Mouse (Mus musculus): ENCODE results near the gene Gm13693. TPM values are rescaled to one million over a fixed set of nuclear protein-coding genes. Genes with fewer than 3 reads are reported as not detected.
"Not testable (repeated sequence)": the region's sequence is repeated elsewhere in the genome, so short reads cannot be mapped to it uniquely, and the experiment has no call there.

The Gm13693 gene
- polyA plus RNA-seq (2015; fragmentation: Nextera tagmentation; extraction: Ambion mirVana), result not detected in 2 replicates

DNA sequence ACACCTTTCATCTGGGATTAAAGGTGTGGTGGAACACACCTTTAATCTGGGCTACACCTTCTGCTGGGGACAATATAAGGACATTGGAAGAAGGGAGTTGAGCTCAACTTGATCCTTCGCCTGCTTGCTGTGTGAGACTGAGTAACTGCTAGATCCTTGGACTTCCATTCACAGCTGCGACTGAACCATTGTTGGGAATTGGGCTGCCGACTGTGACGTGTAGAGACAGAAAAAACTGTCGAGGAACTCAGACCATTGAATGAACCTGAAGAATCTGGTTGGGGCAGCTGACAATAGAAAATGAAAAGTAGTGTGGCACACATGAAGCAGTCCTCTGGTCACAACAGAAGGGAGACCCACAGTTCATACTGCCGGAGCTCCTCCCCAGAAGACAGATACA is at the start of gene Gm13693:
Gene Gm13693, plus strand, starts transcription at position 301 of the 400 bp plus-strand sequence.
- not testable (repeated sequence) for H3K4me3 ChIP-seq (ENCODE audit: low read length); H3K4me2 ChIP-seq (ENCODE audit: low read depth, low read length); H3K27me3 ChIP-seq (ENCODE audit: control insufficient read depth, insufficient read depth, low read depth, low read length); H3K9me3 ChIP-seq (ENCODE audit: control insufficient read depth, low read length); H3K36me3 ChIP-seq (ENCODE audit: control insufficient read depth, insufficient read depth, low read length); H3K4me1 ChIP-seq (replicated peaks; ENCODE audit: control insufficient read depth, insufficient read depth, low read length); H3K27ac ChIP-seq (ENCODE audit: low read length); ATAC-seq (ENCODE audit: low read depth); H3K9ac ChIP-seq (ENCODE audit: low read length)
- WGBS, result no CpG with 5 or more reads among the region's 6 CpGs

DNA sequence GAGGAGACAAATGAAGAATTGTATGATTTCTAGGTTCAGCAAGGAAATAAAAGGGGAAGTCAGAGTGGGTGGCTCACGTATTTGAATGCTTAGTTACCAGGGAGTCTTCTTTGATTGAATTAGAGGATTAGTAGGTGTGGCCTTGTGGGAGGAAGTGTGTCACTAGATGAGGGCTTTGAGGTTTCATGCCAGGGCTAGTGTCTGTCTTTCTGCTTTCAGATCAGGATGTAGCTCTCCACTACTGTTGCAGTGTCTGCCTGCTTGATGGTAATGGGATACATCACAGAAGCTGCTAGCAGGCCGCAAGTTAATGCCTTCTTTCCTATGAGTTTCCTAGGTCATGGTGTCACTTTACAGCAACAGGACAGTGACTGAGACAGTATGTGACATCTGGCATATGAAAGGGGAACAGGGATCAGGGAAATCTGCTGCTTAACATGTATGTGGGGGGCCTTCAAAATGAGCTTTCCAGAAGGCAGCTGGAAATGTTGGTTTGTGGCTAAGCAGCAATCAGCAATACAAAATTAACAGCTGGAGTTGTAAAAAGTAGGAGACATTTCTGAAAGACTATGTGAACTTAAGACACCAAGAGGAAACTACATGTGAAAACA is 31.7 kb upstream of the Gm13693 start:
- Histone ChIP-seq H3K4me1 (replicated peaks; ENCODE audit: control insufficient read depth, insufficient read depth, low read length) (no peaks in the 10 kb centered on the region), H3K36me3 (ENCODE audit: control insufficient read depth, insufficient read depth, low read length) (no peaks in the 10 kb centered on the region), H3K4me3 (ENCODE audit: low read length) (no peak overlapping the region), H3K4me2 (ENCODE audit: low read depth, low read length) (no peak overlapping the region), H3K9me3 (ENCODE audit: control insufficient read depth, low read length) (no peaks in the 10 kb centered on the region), H3K27ac (ENCODE audit: low read length) (no peak overlapping the region), H3K27me3 (ENCODE audit: control insufficient read depth, insufficient read depth, low read depth, low read length) (no peaks in the 10 kb centered on the region), H3K9ac (ENCODE audit: low read length) (no peak overlapping the region)
- 55% methylated on average over 2 of the region's 2 CpGs for WGBS
- ATAC-seq (ENCODE audit: low read depth), result no peak

DNA sequence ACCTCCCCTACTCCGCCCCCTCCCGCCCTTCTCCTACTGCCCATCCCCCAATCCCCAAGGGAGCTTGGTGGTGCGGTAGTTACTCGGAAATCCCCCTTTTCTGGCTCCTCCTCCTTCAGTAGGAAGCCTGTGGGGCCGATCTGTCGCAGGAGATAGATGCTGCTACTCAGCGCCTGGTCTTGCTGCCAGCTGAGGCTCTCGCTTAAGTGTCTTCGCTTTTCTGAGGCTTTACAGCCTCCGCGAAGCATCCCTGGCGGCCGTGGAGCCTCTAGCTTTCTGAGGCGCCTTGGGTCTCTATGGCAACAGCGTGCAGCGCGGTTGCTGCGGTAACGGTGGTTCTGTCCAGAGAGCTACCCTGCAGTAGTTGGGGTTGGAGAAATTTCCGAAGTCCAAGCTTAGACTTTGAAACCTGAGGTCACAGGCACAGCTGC is 20.4 kb upstream of the Gm13693 start, which contains the start of gene Zswim2:
Gene Zswim2, minus strand, starts transcription at position 298 of the 431 bp plus-strand sequence.
- no peaks in the 10 kb centered on the region for H3K27me3 ChIP-seq (ENCODE audit: control insufficient read depth, insufficient read depth, low read depth, low read length)
- no peaks in the 10 kb centered on the region for H3K9me3 ChIP-seq (ENCODE audit: control insufficient read depth, low read length)
- H3K4me2 ChIP-seq (ENCODE audit: low read depth, low read length), result peak within 1 kb of the TSS; percentile 49
- H3K4me3 ChIP-seq (ENCODE audit: low read length), result peak within 1 kb of the TSS; percentile 20
- WGBS, result 0% methylated on average over 20 of the region's 20 CpGs
- no peaks in the 10 kb centered on the region for H3K36me3 ChIP-seq (ENCODE audit: control insufficient read depth, insufficient read depth, low read length)
- peak; percentile 61; the same call in 1 of the 2 replicates for ATAC-seq (ENCODE audit: low read depth)
- H3K4me1 ChIP-seq (replicated peaks; ENCODE audit: control insufficient read depth, insufficient read depth, low read length), result peaks cover 4% of the 10 kb centered on the region
- no peak within 1 kb of the TSS; the same call in 1 of the 2 replicates for H3K9ac ChIP-seq (ENCODE audit: low read length)
- H3K27ac ChIP-seq (ENCODE audit: low read length), result no peak within 1 kb of the TSS

DNA sequence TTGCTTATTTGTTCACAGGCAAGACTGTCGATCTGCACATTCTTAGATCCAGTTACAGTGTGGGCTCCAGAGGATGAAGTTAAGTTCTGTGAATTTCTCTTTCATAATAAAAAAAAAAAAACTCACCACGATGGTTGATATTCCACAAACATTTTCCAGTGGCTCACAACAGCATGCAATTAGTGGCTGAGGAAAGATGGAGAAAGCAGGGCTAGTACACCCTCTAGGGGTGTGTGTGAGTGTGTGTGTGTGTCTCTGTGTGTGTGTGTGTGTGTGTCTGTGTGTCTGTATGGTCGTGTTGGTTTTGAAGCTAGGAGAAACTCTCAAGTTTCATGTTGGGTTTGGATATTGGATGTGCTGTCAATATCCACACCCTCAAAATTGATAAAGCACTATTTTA is 19.9 kb upstream of the Gm13693 start:
- Histone ChIP-seq H3K9me3 (ENCODE audit: control insufficient read depth, low read length) (no peaks in the 10 kb centered on the region), H3K4me2 (ENCODE audit: low read depth, low read length) (peak overlapping the region; percentile 49; the same call in 1 of the 2 replicates), H3K9ac (ENCODE audit: low read length) (no peak overlapping the region), H3K4me3 (ENCODE audit: low read length) (no peak overlapping the region), H3K4me1 (replicated peaks; ENCODE audit: control insufficient read depth, insufficient read depth, low read length) (peaks cover 4% of the 10 kb centered on the region), H3K27me3 (ENCODE audit: control insufficient read depth, insufficient read depth, low read depth, low read length) (no peaks in the 10 kb centered on the region), H3K27ac (ENCODE audit: low read length) (no peak overlapping the region), H3K36me3 (ENCODE audit: control insufficient read depth, insufficient read depth, low read length) (no peaks in the 10 kb centered on the region)
- WGBS, result 34% methylated on average over 3 of the region's 3 CpGs
- no peak for ATAC-seq (ENCODE audit: low read depth)

DNA sequence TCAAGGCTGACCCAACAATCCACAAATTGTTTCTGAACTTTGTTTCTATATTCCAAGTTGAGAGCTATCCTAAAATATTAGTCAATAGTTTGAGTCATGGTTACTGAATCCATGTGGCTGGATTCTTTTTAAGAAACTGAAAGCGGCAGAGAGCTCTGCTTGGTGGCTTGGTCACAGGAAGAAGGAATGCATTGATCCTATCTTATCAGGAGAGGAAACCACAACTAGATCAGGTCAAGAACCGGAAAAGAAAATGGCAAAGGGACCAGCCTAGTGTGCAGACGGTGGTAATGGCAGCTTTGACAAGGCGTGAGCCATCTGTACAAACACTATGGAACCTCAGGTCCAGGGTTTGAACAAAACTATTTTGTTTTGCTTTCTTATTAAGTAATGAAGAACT is 19.5 kb upstream of the Gm13693 start:
- no peaks in the 10 kb centered on the region for H3K27me3 ChIP-seq (ENCODE audit: control insufficient read depth, insufficient read depth, low read depth, low read length)
- H3K4me1 ChIP-seq (replicated peaks; ENCODE audit: control insufficient read depth, insufficient read depth, low read length), result peaks cover 4% of the 10 kb centered on the region
- no peak for ATAC-seq (ENCODE audit: low read depth)
- H3K4me2 ChIP-seq (ENCODE audit: low read depth, low read length), result no peak overlapping the region
- no peak overlapping the region for H3K27ac ChIP-seq (ENCODE audit: low read length)
- H3K9ac ChIP-seq (ENCODE audit: low read length), result no peak overlapping the region
- H3K36me3 ChIP-seq (ENCODE audit: control insufficient read depth, insufficient read depth, low read length), result no peaks in the 10 kb centered on the region
- no peak overlapping the region for H3K4me3 ChIP-seq (ENCODE audit: low read length)
- no peaks in the 10 kb centered on the region for H3K9me3 ChIP-seq (ENCODE audit: control insufficient read depth, low read length)
- 48% methylated on average over 4 of the region's 4 CpGs for WGBS

DNA sequence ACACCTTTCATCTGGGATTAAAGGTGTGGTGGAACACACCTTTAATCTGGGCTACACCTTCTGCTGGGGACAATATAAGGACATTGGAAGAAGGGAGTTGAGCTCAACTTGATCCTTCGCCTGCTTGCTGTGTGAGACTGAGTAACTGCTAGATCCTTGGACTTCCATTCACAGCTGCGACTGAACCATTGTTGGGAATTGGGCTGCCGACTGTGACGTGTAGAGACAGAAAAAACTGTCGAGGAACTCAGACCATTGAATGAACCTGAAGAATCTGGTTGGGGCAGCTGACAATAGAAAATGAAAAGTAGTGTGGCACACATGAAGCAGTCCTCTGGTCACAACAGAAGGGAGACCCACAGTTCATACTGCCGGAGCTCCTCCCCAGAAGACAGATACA is 5.9 kb upstream of the Gm13693 start, which contains the start of gene Gm13698:
Gene Gm13698, plus strand, starts transcription at position 301 of the 400 bp plus-strand sequence.
- no CpG with 5 or more reads among the region's 6 CpGs for WGBS
- H3K4me3 ChIP-seq (ENCODE audit: low read length); H3K27me3 ChIP-seq (ENCODE audit: control insufficient read depth, insufficient read depth, low read depth, low read length); H3K9ac ChIP-seq (ENCODE audit: low read length); H3K4me2 ChIP-seq (ENCODE audit: low read depth, low read length); H3K27ac ChIP-seq (ENCODE audit: low read length); H3K36me3 ChIP-seq (ENCODE audit: control insufficient read depth, insufficient read depth, low read length); ATAC-seq (ENCODE audit: low read depth); H3K4me1 ChIP-seq (replicated peaks; ENCODE audit: control insufficient read depth, insufficient read depth, low read length); H3K9me3 ChIP-seq (ENCODE audit: control insufficient read depth, low read length): not testable (repeated sequence)

DNA sequence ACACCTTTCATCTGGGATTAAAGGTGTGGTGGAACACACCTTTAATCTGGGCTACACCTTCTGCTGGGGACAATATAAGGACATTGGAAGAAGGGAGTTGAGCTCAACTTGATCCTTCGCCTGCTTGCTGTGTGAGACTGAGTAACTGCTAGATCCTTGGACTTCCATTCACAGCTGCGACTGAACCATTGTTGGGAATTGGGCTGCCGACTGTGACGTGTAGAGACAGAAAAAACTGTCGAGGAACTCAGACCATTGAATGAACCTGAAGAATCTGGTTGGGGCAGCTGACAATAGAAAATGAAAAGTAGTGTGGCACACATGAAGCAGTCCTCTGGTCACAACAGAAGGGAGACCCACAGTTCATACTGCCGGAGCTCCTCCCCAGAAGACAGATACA is 5.7 kb downstream of the Gm13693 start, which contains the start of gene Gm13695:
Gene Gm13695, plus strand, starts transcription at position 301 of the 400 bp plus-strand sequence.
- not testable (repeated sequence) for H3K4me3 ChIP-seq (ENCODE audit: low read length); H3K4me1 ChIP-seq (replicated peaks; ENCODE audit: control insufficient read depth, insufficient read depth, low read length); H3K9ac ChIP-seq (ENCODE audit: low read length); H3K36me3 ChIP-seq (ENCODE audit: control insufficient read depth, insufficient read depth, low read length); H3K27ac ChIP-seq (ENCODE audit: low read length); H3K9me3 ChIP-seq (ENCODE audit: control insufficient read depth, low read length); ATAC-seq (ENCODE audit: low read depth); H3K4me2 ChIP-seq (ENCODE audit: low read depth, low read length); H3K27me3 ChIP-seq (ENCODE audit: control insufficient read depth, insufficient read depth, low read depth, low read length)
- WGBS, result no CpG with 5 or more reads among the region's 6 CpGs

DNA sequence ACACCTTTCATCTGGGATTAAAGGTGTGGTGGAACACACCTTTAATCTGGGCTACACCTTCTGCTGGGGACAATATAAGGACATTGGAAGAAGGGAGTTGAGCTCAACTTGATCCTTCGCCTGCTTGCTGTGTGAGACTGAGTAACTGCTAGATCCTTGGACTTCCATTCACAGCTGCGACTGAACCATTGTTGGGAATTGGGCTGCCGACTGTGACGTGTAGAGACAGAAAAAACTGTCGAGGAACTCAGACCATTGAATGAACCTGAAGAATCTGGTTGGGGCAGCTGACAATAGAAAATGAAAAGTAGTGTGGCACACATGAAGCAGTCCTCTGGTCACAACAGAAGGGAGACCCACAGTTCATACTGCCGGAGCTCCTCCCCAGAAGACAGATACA is 11.5 kb downstream of the Gm13693 start, which contains the start of gene Gm13696:
Gene Gm13696, plus strand, starts transcription at position 301 of the 400 bp plus-strand sequence.
- not testable (repeated sequence) for H3K9ac ChIP-seq (ENCODE audit: low read length); H3K27ac ChIP-seq (ENCODE audit: low read length); ATAC-seq (ENCODE audit: low read depth); H3K27me3 ChIP-seq (ENCODE audit: control insufficient read depth, insufficient read depth, low read depth, low read length); H3K4me2 ChIP-seq (ENCODE audit: low read depth, low read length); H3K36me3 ChIP-seq (ENCODE audit: control insufficient read depth, insufficient read depth, low read length); H3K9me3 ChIP-seq (ENCODE audit: control insufficient read depth, low read length); H3K4me1 ChIP-seq (replicated peaks; ENCODE audit: control insufficient read depth, insufficient read depth, low read length); H3K4me3 ChIP-seq (ENCODE audit: low read length)
- WGBS, result no CpG with 5 or more reads among the region's 6 CpGs

DNA sequence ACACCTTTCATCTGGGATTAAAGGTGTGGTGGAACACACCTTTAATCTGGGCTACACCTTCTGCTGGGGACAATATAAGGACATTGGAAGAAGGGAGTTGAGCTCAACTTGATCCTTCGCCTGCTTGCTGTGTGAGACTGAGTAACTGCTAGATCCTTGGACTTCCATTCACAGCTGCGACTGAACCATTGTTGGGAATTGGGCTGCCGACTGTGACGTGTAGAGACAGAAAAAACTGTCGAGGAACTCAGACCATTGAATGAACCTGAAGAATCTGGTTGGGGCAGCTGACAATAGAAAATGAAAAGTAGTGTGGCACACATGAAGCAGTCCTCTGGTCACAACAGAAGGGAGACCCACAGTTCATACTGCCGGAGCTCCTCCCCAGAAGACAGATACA is 17.3 kb downstream of the Gm13693 start, which contains the start of gene Gm13694:
Gene Gm13694, plus strand, starts transcription at position 301 of the 400 bp plus-strand sequence.
- no CpG with 5 or more reads among the region's 6 CpGs for WGBS
- not testable (repeated sequence) for ATAC-seq (ENCODE audit: low read depth); H3K4me1 ChIP-seq (replicated peaks; ENCODE audit: control insufficient read depth, insufficient read depth, low read length); H3K4me3 ChIP-seq (ENCODE audit: low read length); H3K27ac ChIP-seq (ENCODE audit: low read length); H3K36me3 ChIP-seq (ENCODE audit: control insufficient read depth, insufficient read depth, low read length); H3K9me3 ChIP-seq (ENCODE audit: control insufficient read depth, low read length); H3K27me3 ChIP-seq (ENCODE audit: control insufficient read depth, insufficient read depth, low read depth, low read length); H3K9ac ChIP-seq (ENCODE audit: low read length); H3K4me2 ChIP-seq (ENCODE audit: low read depth, low read length)

All from lung, embryonic 16.5 days (tissue).